Mouse (Mus musculus): ENCODE measurements at regions not wholly inside any gene's neighbourhood (a gene's known extent, or its start where the extent isn't known, plus 50 kb on each side); places are given as distances from the start of the nearest gene placed in this dataset.

GRCm38 (mm10) chr6:126481257-126481656 is 54.0 kb downstream of the Kcna5 start:
- no peak for DNase-seq (ENCODE audit: low read depth)

- DNase-seq (ENCODE audit: low read depth): no peak
Measured at GRCm38 (mm10) chr6:126477506-126477905, 57.7 kb downstream of the Kcna5 start.

- no peak for DNase-seq (ENCODE audit: low read depth)
Measured at GRCm38 (mm10) chr6:126476758-126477157, 58.5 kb downstream of the Kcna5 start.

GRCm38 (mm10) chr6:126475555-126475954 is 59.7 kb downstream of the Kcna5 start:
- no peak for DNase-seq (ENCODE audit: low read depth)

- no peak for DNase-seq (ENCODE audit: low read depth)
Measured at GRCm38 (mm10) chr6:126453751-126454150, 81.5 kb downstream of the Kcna5 start.

- no peak for DNase-seq (ENCODE audit: low read depth)
Measured at GRCm38 (mm10) chr6:126445519-126445918, 89.7 kb downstream of the Kcna5 start.

- DNase-seq (ENCODE audit: low read depth): no peak
Measured at GRCm38 (mm10) chr6:126440254-126440653, 95.0 kb downstream of the Kcna5 start.

GRCm38 (mm10) chr6:126437976-126438736 is 97.1 kb downstream of the Kcna5 start:
- peak; percentile 2 for DNase-seq (ENCODE audit: low read depth)

- DNase-seq (ENCODE audit: low read depth): no peak
Measured at GRCm38 (mm10) chr6:126427208-126427607, 108.0 kb downstream of the Kcna5 start.

- no peak for DNase-seq (ENCODE audit: low read depth)
Measured at GRCm38 (mm10) chr6:126405736-126406135, 129.5 kb downstream of the Kcna5 start.

- DNase-seq (ENCODE audit: low read depth): no peak
Measured at GRCm38 (mm10) chr6:126404331-126405070, 130.7 kb downstream of the Kcna5 start.

- no peak for DNase-seq (ENCODE audit: low read depth)
Measured at GRCm38 (mm10) chr6:126399595-126399994, 135.6 kb downstream of the Kcna5 start.

GRCm38 (mm10) chr6:126398641-126399040 is 136.6 kb downstream of the Kcna5 start:
- no peak for DNase-seq (ENCODE audit: low read depth)

GRCm38 (mm10) chr6:126395015-126395414 is 140.2 kb downstream of the Kcna5 start:
- no peak for DNase-seq (ENCODE audit: low read depth)

- DNase-seq (ENCODE audit: low read depth): no peak
Measured at GRCm38 (mm10) chr6:126394111-126394809, 141.0 kb downstream of the Kcna5 start.

- no peak for DNase-seq (ENCODE audit: low read depth)
Measured at GRCm38 (mm10) chr6:126384210-126385012, 150.8 kb downstream of the Kcna5 start.

GRCm38 (mm10) chr6:126377216-126377615 is 158.0 kb downstream of the Kcna5 start:
- no peak for DNase-seq (ENCODE audit: low read depth)

- DNase-seq (ENCODE audit: low read depth): no peak
Measured at GRCm38 (mm10) chr6:126374970-126375620, 160.1 kb downstream of the Kcna5 start.

GRCm38 (mm10) chr6:126371971-126372370 is 163.2 kb downstream of the Kcna5 start:
- peak; percentile 7 for DNase-seq (ENCODE audit: low read depth)

- no peak for DNase-seq (ENCODE audit: low read depth)
Measured at GRCm38 (mm10) chr6:126371489-126371888, 163.7 kb downstream of the Kcna5 start.

GRCm38 (mm10) chr6:126365495-126365894 is 169.7 kb downstream of the Kcna5 start:
- no peak for DNase-seq (ENCODE audit: low read depth)
